Mouse (Mus musculus) myocyte (in vitro differentiated cells): ENCODE data around the gene Syn3. TPM values are rescaled to one million over a fixed set of nuclear protein-coding genes. Genes with fewer than 3 reads are reported as not detected.
"Not testable (repeated sequence)": the region's sequence is repeated elsewhere in the genome, so short reads cannot be mapped to it uniquely, and the experiment has no call there.

Source experiments
- H3K27me3 ChIP-seq: one replicate; pipeline ENCODE4 v1.6.1; 2011; ENCODE audit not compliant: control insufficient read depth, insufficient read depth, insufficient read length
- H3K36me3 ChIP-seq: one replicate; pipeline ENCODE4 v1.6.1; 2011; ENCODE audit not compliant: control insufficient read depth, insufficient read depth
- H3K4me2 ChIP-seq: one replicate; pipeline ENCODE4 v1.6.1; 2011; ENCODE audit warnings: low read depth, control low read depth
- H3K4me3 ChIP-seq: one replicate; pipeline ENCODE4 v1.5.1; 2011; ENCODE audit warnings: mild to moderate bottlenecking, control low read depth, moderate library complexity
- H3K79me2 ChIP-seq: one replicate; pipeline ENCODE4 v1.6.1; 2011; ENCODE audit not compliant: control insufficient read depth, insufficient read depth
- H3ac ChIP-seq: one replicate; pipeline ENCODE4 v1.6.1; 2011; ENCODE audit not compliant: control insufficient read depth, insufficient read length
- CEBPB ChIP-seq: IDR thresholded peaks from 2 replicates; pipeline ENCODE4 v1.6.1; 2011; ENCODE audit warnings: mild to moderate bottlenecking, moderate library complexity; ENCODE audit not compliant: poor library complexity, insufficient read depth, severe bottlenecking
- E2F4 ChIP-seq: IDR thresholded peaks from one replicate; pipeline ENCODE4 v1.6.1; 2011; ENCODE audit warnings: mild to moderate bottlenecking, control low read depth, moderate library complexity; ENCODE audit not compliant: insufficient read depth
- MAX ChIP-seq: IDR thresholded peaks from one replicate; pipeline ENCODE4 v1.6.1; 2011; ENCODE audit warnings: low read depth, mild to moderate bottlenecking, control low read depth
- MYOD1 ChIP-seq, 3 experiments: IDR thresholded peaks; one replicate each; pipeline ENCODE4 v1.6.1; 2011; ENCODE audit warnings: control low read depth in 2 of 3, low read depth in 2 of 3, mild to moderate bottlenecking in 2 of 3, moderate library complexity in 1 of 3; ENCODE audit not compliant: insufficient read length in 2 of 3, control insufficient read depth in 1 of 3
- MYOG ChIP-seq, 3 experiments: IDR thresholded peaks; one replicate each; pipeline ENCODE4 v1.6.1; 2011; ENCODE audit warnings: control low read depth in 2 of 3, low read depth in 2 of 3, mild to moderate bottlenecking in 2 of 3; ENCODE audit not compliant: insufficient read length in 2 of 3, control insufficient read depth in 1 of 3, insufficient read depth in 1 of 3
- POLR2A ChIP-seq: IDR thresholded peaks from one replicate; pipeline ENCODE4 v1.6.1; 2011; ENCODE audit warnings: low read depth, mild to moderate bottlenecking, control low read depth, moderate library complexity; ENCODE audit not compliant: insufficient read length
- POLR2AphosphoS2 ChIP-seq: IDR thresholded peaks from one replicate; pipeline ENCODE4 v1.6.1; 2011; ENCODE audit warnings: low read depth, control low read depth; ENCODE audit not compliant: insufficient read length
- REST ChIP-seq: IDR thresholded peaks from one replicate; pipeline ENCODE4 v1.6.1; 2011; ENCODE audit warnings: mild to moderate bottlenecking, control low read depth, moderate library complexity; ENCODE audit not compliant: insufficient read depth, insufficient read length
- SRF ChIP-seq: IDR thresholded peaks from one replicate; pipeline ENCODE4 v1.6.1; 2011; ENCODE audit warnings: low read depth; ENCODE audit not compliant: control insufficient read depth, insufficient read length
- TCF12 ChIP-seq: IDR thresholded peaks from one replicate; pipeline ENCODE4 v1.6.1; 2011; ENCODE audit warnings: mild to moderate bottlenecking, control low read depth; ENCODE audit not compliant: poor library complexity, insufficient read depth, severe bottlenecking
- TCF3 ChIP-seq: IDR thresholded peaks from one replicate; pipeline ENCODE4 v1.6.1; 2011; ENCODE audit warnings: low read depth, control low read depth; ENCODE audit not compliant: insufficient read length
- USF1 ChIP-seq: IDR thresholded peaks from one replicate; pipeline ENCODE4 v1.6.1; 2011; ENCODE audit warnings: low read depth, mild to moderate bottlenecking, control low read depth, moderate library complexity
- polyA plus RNA-seq: library from polyadenylated mRNA; unstranded; fragments of >200 nt; fragmentation: generic; extraction: Trizol; gene quantifications from one replicate; pipeline ENCODE4 v1.2.1, GENCODE M21; 2012; ENCODE audit warnings: missing spikeins

Gene Syn3
- 0.08 TPM for polyA plus RNA-seq

DNA sequence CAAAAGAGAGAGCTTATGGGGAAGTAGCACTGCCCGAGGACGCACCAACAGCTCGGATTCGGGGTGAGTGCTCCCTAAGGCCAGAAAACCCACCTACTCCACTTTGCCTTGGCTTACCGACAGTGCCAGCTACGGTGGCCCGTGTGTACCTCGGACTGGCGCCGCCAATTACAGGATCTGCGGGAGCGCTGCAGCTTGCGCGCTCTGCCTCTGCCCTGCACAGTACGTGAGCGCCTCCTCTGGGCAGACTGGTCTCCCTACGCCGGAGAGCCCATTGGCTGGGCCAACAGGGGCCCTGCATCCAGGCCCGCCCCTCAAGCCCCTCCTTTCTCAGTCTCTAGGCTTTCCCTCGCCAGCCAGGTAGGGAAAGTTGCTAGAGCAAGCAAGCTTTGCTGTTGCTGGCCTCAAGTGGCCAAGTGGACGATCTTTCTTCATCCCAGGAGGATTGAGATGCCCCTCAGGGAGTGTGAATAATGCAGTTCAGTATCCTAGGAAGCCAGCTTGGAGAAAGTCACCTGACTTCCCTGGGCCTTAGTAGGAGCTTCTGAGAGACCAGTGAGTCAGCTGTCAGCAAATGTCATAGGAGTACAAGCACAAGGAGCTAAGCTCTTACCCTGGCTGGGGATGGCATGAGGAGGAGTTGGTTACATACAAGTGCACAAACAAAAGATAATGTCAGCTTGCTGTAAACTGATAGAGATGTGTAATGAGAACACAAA lies at the start of gene Syn3:
Syn3 (minus strand) TSS at position 224 of the 719 bp plus-strand sequence.
- H3K27me3 ChIP-seq, result peaks cover 22% of the 10 kb centered on the region
- no peak within 1 kb of the TSS for H3K4me3 ChIP-seq
- no peaks in the 10 kb centered on the region for H3K79me2 ChIP-seq
- no peak within 1 kb of the TSS for H3ac ChIP-seq
- H3K4me2 ChIP-seq, result peak within 1 kb of the TSS; percentile 38
- no peak for TF ChIP-seq USF1
- TF ChIP-seq CEBPB, result no peak
- TF ChIP-seq MAX, result no peak
- H3K36me3 ChIP-seq, result no peaks in the 10 kb centered on the region

- H3K27me3 ChIP-seq, H3K36me3 ChIP-seq, H3ac ChIP-seq, H3K4me3 ChIP-seq, H3K4me2 ChIP-seq, H3K79me2 ChIP-seq: not testable (repeated sequence)
Observed at GRCm38 (mm10) chr10:86526357-86526874, 27.7 kb upstream of the Syn3 start.

GRCm38 (mm10) chr10:86513801-86514200 lies 15.1 kb upstream of the Syn3 start:
- H3ac ChIP-seq, result no peak overlapping the region
- H3K36me3 ChIP-seq, result no peaks in the 10 kb centered on the region
- TF ChIP-seq USF1 (no peak), CEBPB (no peak), POLR2A (no peak), E2F4 (no peak), POLR2AphosphoS2 (no peak), SRF (no peak), TCF12 (no peak), MAX (no peak), MYOG (IDR thresholded peaks at IDR 0.05; ENCODE audit: control insufficient read depth in 1 of 3, insufficient read depth in 1 of 3, insufficient read length in 2 of 3, low read depth in 2 of 3) (no peak), MYOD1 (IDR thresholded peaks at IDR 0.05; ENCODE audit: control insufficient read depth in 1 of 3, insufficient read length in 2 of 3, low read depth in 2 of 3) (no peak), REST (no peak), TCF3 (no peak)
- no peak overlapping the region for H3K4me2 ChIP-seq
- no peak overlapping the region for H3K4me3 ChIP-seq
- H3K27me3 ChIP-seq, result no peaks in the 10 kb centered on the region
- no peaks in the 10 kb centered on the region for H3K79me2 ChIP-seq

DNA sequence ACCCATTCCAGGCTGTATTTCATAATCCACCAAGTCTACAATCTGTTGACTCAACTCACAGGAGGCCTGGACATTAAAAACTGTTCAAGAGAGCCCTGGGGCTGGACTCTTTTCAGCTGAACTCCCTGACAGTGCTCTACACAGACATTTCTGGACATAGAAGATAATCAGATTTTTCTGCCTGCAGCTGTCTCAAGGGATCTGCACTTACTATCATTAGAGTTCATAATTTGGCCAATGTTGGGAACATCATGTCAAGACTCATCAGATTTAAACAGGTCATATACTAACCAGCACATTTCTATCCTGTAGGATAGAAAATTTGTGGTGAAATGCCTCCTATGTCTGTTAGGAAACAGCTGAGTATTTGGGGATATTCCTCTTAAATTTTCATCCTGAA lies 12.2 kb upstream of the Syn3 start:
- no peak for TF ChIP-seq CEBPB
- TF ChIP-seq REST, result no peak
- no peak for TF ChIP-seq POLR2AphosphoS2
- no peak for TF ChIP-seq E2F4

DNA sequence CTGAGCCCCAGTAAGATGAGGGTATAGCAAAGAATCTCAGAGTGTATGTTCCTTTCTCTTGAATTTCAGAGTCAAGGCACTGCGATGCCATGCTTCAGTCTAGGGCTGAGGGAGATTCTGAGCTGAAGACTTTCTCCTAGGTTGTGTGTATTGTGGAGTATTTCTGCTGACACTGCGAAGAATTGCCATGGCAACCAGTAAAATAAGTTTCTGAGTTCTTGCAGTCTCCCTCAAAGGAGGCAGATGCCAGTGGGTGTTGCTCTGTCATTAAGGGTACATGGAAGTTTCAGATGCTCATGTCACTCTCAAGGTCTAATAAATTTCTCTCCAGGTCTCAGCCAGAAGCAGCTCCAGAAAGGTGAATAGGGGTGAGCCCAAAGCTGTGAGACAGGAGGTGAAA lies 3.4 kb upstream of the Syn3 start:
- Histone ChIP-seq H3K36me3 (no peaks in the 10 kb centered on the region), H3K79me2 (no peaks in the 10 kb centered on the region), H3K27me3 (peaks cover 11% of the 10 kb centered on the region), H3ac (no peak overlapping the region), H3K4me2 (no peak overlapping the region), H3K4me3 (no peak overlapping the region)
- TF ChIP-seq SRF (no peak), TCF12 (no peak), CEBPB (no peak), TCF3 (no peak), E2F4 (no peak), POLR2AphosphoS2 (no peak), POLR2A (no peak)

More for the DNA sequence above, 12.2 kb upstream of the Syn3 start:
- Histone ChIP-seq H3ac (no peak overlapping the region), H3K79me2 (no peaks in the 10 kb centered on the region), H3K36me3 (no peaks in the 10 kb centered on the region), H3K27me3 (no peaks in the 10 kb centered on the region), H3K4me2 (no peak overlapping the region), H3K4me3 (no peak overlapping the region)

- Histone ChIP-seq H3K4me3 (no peak overlapping the region), H3ac (no peak overlapping the region), H3K27me3 (peaks cover 22% of the 10 kb centered on the region), H3K79me2 (no peaks in the 10 kb centered on the region), H3K36me3 (no peaks in the 10 kb centered on the region), H3K4me2 (peak overlapping the region; percentile 38)
- TF ChIP-seq TCF12 (no peak), MYOD1 (IDR thresholded peaks at IDR 0.05; ENCODE audit: control insufficient read depth in 1 of 3, insufficient read length in 2 of 3, low read depth in 2 of 3) (no peak), USF1 (no peak), TCF3 (no peak), POLR2A (no peak), MAX (no peak), SRF (no peak), E2F4 (no peak), MYOG (IDR thresholded peaks at IDR 0.05; ENCODE audit: control insufficient read depth in 1 of 3, insufficient read depth in 1 of 3, insufficient read length in 2 of 3, low read depth in 2 of 3) (no peak), REST (no peak), POLR2AphosphoS2 (no peak), CEBPB (no peak)
Observed at GRCm38 (mm10) chr10:86498051-86498672, 534 bp downstream of the Syn3 start.
